Mouse (Mus musculus): ENCODE data around the gene Dlgap3.

- TF ChIP-seq POLR2A (IDR thresholded peaks at IDR 0.05; ENCODE audit: borderline replicate concordance, extremely low read depth, low read depth, low read length) (no peak), CTCF (IDR thresholded peaks at IDR 0.05; ENCODE audit: insufficient read depth, low read length) (no peak)
These were observed 3.6 kb downstream of the Dlgap3 start for GRCm38 (mm10) chr4:127172614-127173013.

Measured in lung, adult 2 months (tissue).